Mouse (Mus musculus): ENCODE measurements around the gene Mcts1.

DNA sequence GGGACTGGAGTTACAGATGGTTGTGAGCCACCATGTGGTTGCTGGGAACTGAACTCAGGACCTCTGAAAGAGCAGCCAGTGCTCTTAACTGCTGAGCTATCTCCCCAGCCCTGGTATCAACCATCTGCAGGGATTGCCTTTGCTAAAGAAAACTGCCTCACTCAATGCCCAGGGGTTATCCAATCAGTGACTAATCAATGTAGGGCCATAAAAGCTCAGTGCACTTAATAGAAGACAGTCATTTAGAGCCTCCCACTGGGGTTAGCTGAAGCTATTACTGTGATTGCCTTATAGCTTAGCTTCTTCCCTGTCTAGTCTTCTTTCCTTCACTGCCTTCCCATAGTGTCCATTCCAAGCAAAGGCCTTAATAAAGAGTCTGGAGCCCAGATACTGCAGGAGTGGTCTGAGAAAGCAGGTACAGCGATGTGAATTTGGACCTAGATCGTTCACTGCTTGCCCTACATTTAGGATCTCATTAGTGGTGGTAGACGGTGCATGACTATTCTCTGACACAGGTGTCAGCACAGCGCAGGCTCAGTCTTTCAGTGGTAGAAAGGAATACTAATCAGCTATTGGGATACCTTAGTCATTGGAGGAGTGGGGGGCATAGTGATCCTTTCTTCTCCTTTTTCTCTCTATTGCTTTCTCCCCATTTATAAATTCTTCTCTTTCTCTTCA, 56.0 kb downstream of the Mcts1 start:
- no peak for TF ChIP-seq GATA1 (IDR thresholded peaks at IDR 0.05; ENCODE audit: low read length)
- no peak for TF ChIP-seq TAL1 (IDR thresholded peaks at IDR 0.05; ENCODE audit: low read length)
